Mouse (Mus musculus): ENCODE data around the gene L1td1. TPM values are rescaled to one million over a fixed set of nuclear protein-coding genes. Genes with fewer than 3 reads are reported as not detected.
A peak's percentile ranks its signal among the peaks of the same experiment; 100 is the strongest.

Gene L1td1
- total RNA-seq (2014; rRNA removed): 1.0 TPM in 1 of 2 replicates, not detected in the other
- polyA plus RNA-seq (2015; fragmentation: Nextera tagmentation; extraction: Ambion mirVana): 0.15 and 0.19 TPM in 2 replicates

DNA sequence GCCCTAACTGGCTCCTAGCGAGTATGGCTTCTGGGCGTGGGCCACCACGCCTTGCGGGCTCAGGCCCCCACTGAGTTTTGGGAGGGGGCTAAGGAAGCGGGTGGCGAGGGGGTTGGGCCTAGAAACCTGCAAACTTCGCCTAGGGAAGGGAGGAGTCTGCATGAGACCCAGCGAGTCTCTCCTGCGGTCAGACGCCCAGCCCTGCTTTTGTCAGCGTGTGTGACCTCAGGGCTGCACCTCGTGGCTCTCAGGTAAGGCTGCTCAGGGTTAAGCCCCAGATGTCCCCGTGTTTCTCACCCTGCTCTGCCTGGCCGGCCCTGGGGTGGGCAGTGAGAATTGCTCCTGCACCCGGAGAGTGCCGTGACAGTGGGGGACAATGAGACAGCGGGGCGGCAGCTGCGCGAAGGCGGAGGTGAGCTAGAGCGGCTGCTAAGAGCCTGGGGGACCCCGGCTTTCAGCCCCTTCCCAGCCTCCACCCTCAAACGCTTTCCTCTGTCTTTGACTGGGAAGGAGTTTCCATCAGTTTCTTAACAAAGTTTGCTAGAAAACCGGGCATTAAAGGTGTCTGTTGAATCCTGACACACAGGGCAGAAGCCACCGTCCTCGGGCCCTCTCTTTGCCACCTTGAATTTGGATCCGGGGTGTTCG lies at the start of gene L1td1:
Gene L1td1 (plus strand): TSS at position 145 of the 648 bp plus-strand sequence.
- whole genome bisulfite sequencing: 7% methylated on average over 28 of the region's 29 CpGs
- Histone ChIP-seq H3K9me3 (ENCODE audit: low read length) (no peaks in the 10 kb centered on the region), H3K4me3 (ENCODE audit: low read length) (peak within 1 kb of the TSS; percentile 21), H3K4me1 (ENCODE audit: insufficient read depth, low read length) (no peaks in the 10 kb centered on the region), H3K36me3 (ENCODE audit: insufficient read depth, low read length) (no peaks in the 10 kb centered on the region), H3K4me2 (ENCODE audit: low read depth, low read length) (peak within 1 kb of the TSS; percentile 47), H3K27ac (no peak within 1 kb of the TSS), H3K9ac (replicated peaks; ENCODE audit: low read length) (no peak within 1 kb of the TSS), H3K27me3 (ENCODE audit: insufficient read depth, low read length) (0 out of 2 replicates have a peak, but pooled peaks cover 4% of the 10 kb centered on the region)
- TF ChIP-seq CTCF (IDR thresholded peaks at IDR 0.05; ENCODE audit: low read depth): no peak
- DNase-seq (ENCODE audit: low spot score): no peak
- no peak for ATAC-seq

DNA sequence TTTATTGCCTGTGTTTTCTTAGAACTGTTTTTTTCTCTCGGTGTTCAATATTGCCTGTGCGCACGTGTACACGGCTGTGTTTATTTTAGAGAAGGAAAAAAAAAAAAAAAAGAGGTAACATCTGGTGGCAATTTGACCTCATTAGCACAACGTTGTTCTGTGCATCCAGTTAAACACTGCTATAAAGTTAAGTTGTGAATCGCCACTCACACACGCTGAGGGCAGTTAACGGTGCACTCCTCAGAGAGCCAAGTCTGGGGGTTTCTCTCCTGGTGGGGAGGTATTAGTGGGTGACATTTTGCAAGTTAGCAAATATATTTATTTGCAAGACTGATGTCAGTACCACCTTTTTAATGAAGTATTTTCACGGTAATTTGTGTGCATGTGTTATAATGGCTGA lies 49.0 kb upstream of the L1td1 start:
- TF ChIP-seq CTCF (IDR thresholded peaks at IDR 0.05; ENCODE audit: low read depth): no peak
- DNase-seq (ENCODE audit: low spot score) (no peak), ATAC-seq (no peak)
- Histone ChIP-seq H3K36me3 (ENCODE audit: insufficient read depth, low read length) (no peaks in the 10 kb centered on the region), H3K4me3 (ENCODE audit: low read length) (no peak overlapping the region), H3K27ac (no peak overlapping the region), H3K27me3 (ENCODE audit: insufficient read depth, low read length) (no peaks in the 10 kb centered on the region), H3K4me2 (ENCODE audit: low read depth, low read length) (no peak overlapping the region), H3K9ac (replicated peaks; ENCODE audit: low read length) (no peak overlapping the region), H3K9me3 (ENCODE audit: low read length) (no peaks in the 10 kb centered on the region), H3K4me1 (ENCODE audit: insufficient read depth, low read length) (no peaks in the 10 kb centered on the region)
- 60% methylated on average over 9 of the region's 9 CpGs for whole genome bisulfite sequencing

DNA sequence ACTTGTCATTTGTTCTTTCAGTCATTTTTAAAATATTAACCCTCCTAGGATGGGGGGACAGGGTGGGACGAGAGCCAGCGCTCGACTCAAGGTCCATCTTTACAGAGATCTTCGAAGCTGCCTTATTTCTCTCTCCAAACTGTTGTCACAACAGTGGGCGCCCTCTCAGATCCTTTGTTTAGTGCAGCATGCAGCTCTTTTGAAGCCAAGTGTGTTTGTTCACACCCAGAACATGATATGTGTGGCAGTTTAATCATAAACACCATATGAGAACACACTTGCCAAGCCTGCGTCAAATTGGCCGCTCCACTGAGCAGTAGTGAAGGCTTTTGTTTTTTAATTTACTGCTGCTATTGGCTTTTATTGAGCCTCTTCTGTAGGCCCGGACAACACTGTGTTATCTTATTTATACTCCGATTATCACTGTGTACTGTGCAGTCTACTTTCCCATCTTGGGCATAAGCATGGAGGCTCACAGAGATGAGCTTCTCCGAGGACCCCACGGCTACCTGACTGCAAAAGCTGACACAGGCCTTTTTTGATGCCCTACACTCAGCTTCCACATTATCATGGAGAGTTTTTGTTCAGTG lies 39.8 kb upstream of the L1td1 start:
- Histone ChIP-seq H3K9me3 (ENCODE audit: low read length) (no peaks in the 10 kb centered on the region), H3K27me3 (ENCODE audit: insufficient read depth, low read length) (no peaks in the 10 kb centered on the region), H3K27ac (no peak overlapping the region; the same call in 1 of the 2 replicates), H3K4me2 (ENCODE audit: low read depth, low read length) (no peak overlapping the region), H3K4me1 (ENCODE audit: insufficient read depth, low read length) (no peaks in the 10 kb centered on the region), H3K4me3 (ENCODE audit: low read length) (no peak overlapping the region), H3K9ac (replicated peaks; ENCODE audit: low read length) (no peak overlapping the region), H3K36me3 (ENCODE audit: insufficient read depth, low read length) (no peaks in the 10 kb centered on the region)
- ATAC-seq: peak; percentile 53
- no peak for TF ChIP-seq CTCF (IDR thresholded peaks at IDR 0.05; ENCODE audit: low read depth)
- peak; percentile 33 for DNase-seq (ENCODE audit: low spot score)
- 52% methylated on average over 11 of the region's 11 CpGs for WGBS

DNA sequence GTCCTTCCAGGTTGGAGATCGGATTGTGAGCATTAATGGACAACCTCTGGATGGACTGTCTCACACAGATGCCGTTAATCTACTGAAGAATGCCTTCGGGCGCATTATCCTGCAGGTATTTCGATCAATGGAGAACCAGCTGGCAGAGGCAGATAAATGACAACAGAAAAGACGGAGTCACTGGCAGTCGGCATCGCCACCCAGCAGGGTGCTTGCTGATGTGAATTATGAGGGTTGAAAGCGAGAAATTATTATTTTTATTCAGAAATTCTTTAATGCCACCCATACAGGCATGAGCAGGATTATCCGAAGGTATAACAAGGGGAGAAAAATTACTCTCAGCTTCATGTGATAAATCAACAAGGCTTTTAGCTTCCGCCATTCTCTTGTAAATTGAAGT lies 38.4 kb upstream of the L1td1 start:
- H3K4me2 ChIP-seq (ENCODE audit: low read depth, low read length): 0 out of 2 replicates have a peak overlapping the region, but pooled peaks have one; percentile 16
- no peaks in the 10 kb centered on the region for H3K9me3 ChIP-seq (ENCODE audit: low read length)
- ATAC-seq: no peak
- H3K4me3 ChIP-seq (ENCODE audit: low read length): no peak overlapping the region
- no peak overlapping the region for H3K27ac ChIP-seq
- 48% methylated on average over 11 of the region's 11 CpGs for WGBS
- no peak for TF ChIP-seq CTCF (IDR thresholded peaks at IDR 0.05; ENCODE audit: low read depth)
- DNase-seq (ENCODE audit: low spot score): no peak
- no peaks in the 10 kb centered on the region for H3K4me1 ChIP-seq (ENCODE audit: insufficient read depth, low read length)
- no peak overlapping the region for H3K9ac ChIP-seq (replicated peaks; ENCODE audit: low read length)
- H3K27me3 ChIP-seq (ENCODE audit: insufficient read depth, low read length): no peaks in the 10 kb centered on the region
- no peaks in the 10 kb centered on the region for H3K36me3 ChIP-seq (ENCODE audit: insufficient read depth, low read length)

DNA sequence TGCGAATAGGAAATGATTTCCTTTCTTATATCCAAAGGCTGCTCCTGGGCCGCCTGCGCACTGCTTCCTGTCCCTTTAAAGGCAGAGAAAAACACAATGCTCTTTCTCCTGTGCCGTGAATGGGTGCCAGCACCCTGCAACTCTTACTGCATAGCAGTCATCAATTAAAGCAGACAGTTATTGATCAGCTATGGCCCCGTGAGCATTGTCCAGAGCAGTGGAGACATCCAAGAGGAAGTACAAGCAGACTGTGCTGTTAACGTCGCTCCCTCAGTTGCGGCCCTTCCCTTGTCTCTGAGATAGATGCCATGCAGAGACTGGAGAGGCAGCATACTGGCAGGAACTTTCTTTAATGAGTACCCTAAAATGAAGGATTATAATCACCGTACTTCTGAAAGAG lies 38.0 kb upstream of the L1td1 start:
- Histone ChIP-seq H3K4me1 (ENCODE audit: insufficient read depth, low read length) (no peaks in the 10 kb centered on the region), H3K4me2 (ENCODE audit: low read depth, low read length) (0 out of 2 replicates have a peak overlapping the region, but pooled peaks have one; percentile 16), H3K4me3 (ENCODE audit: low read length) (no peak overlapping the region), H3K27me3 (ENCODE audit: insufficient read depth, low read length) (no peaks in the 10 kb centered on the region), H3K9ac (replicated peaks; ENCODE audit: low read length) (no peak overlapping the region), H3K36me3 (ENCODE audit: insufficient read depth, low read length) (no peaks in the 10 kb centered on the region), H3K9me3 (ENCODE audit: low read length) (no peaks in the 10 kb centered on the region), H3K27ac (no peak overlapping the region)
- DNase-seq (ENCODE audit: low spot score) (no peak), ATAC-seq (no peak)
- no peak for TF ChIP-seq CTCF (IDR thresholded peaks at IDR 0.05; ENCODE audit: low read depth)
- WGBS: 53% methylated on average over 9 of the region's 9 CpGs

DNA sequence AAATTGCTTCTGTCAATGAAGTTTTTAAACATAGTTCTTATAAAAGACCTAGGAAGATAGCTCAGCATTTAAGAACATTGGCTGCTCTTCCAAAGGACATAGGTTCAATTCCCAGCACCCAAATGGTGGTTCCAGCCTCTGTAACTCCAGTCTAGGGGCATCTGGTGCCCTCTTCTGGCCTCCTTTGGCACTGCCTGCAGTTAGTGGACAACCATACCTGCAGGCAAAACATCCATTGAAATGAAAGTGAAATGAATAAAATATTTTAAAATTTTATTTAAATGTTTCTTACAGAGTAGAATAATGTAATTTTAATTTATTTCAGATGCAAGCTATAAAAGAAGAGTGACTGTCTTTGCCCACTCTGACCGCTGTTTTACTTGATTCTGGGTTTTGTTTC lies 36.5 kb upstream of the L1td1 start:
- Histone ChIP-seq H3K36me3 (ENCODE audit: insufficient read depth, low read length) (no peaks in the 10 kb centered on the region), H3K4me3 (ENCODE audit: low read length) (no peak overlapping the region), H3K4me1 (ENCODE audit: insufficient read depth, low read length) (no peaks in the 10 kb centered on the region), H3K27me3 (ENCODE audit: insufficient read depth, low read length) (no peaks in the 10 kb centered on the region), H3K9me3 (ENCODE audit: low read length) (no peaks in the 10 kb centered on the region), H3K4me2 (ENCODE audit: low read depth, low read length) (no peak overlapping the region), H3K27ac (no peak overlapping the region), H3K9ac (replicated peaks; ENCODE audit: low read length) (no peak overlapping the region)
- no peak for DNase-seq (ENCODE audit: low spot score)
- peak; percentile 26; the same call in 1 of the 2 replicates for TF ChIP-seq CTCF (IDR thresholded peaks at IDR 0.05; ENCODE audit: low read depth)
- WGBS: 100% methylated on average over 1 of the region's 1 CpGs
- ATAC-seq: no peak
